Mouse (Mus musculus): ENCODE measurements around the gene Tecpr1.

DNA sequence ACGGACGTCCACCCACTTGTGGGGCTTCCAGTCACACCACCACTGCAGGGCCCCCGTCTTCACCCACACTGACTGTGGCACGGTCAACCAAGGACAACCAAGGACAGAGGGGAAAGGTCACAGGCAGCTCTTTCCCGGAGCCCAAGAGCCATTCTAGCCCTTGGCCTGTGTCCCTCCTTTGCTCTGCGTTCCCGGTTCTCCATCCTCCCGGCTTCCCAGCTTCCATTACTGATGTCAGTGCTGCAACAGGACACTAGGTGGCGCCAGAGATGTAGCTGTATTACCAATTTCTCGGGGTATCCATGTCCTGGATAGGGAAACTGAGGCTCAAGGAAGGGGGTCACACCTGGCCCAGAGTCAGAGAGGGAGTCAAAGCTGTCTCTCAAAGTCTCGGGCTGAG is 15.9 kb downstream of the Tecpr1 start:
- TF ChIP-seq CTCF (IDR thresholded peaks at IDR 0.05; ENCODE audit: borderline replicate concordance, control insufficient read depth, extremely low read depth, insufficient read depth, low read length, poor library complexity), result peak; percentile 87
- TF ChIP-seq POLR2A (IDR thresholded peaks at IDR 0.05; ENCODE audit: control insufficient read depth, extremely low read depth, insufficient read depth, low read length, poor library complexity), result no peak
